Mouse (Mus musculus): ENCODE results near the gene Tapbp.

- no peak for TF ChIP-seq CTCF (conservative IDR thresholded peaks at IDR 0.05; ENCODE audit: insufficient read depth, insufficient read length, low read depth, low read length)
- TF ChIP-seq POLR2A (IDR thresholded peaks at IDR 0.05; ENCODE audit: low read depth, low read length) = no peak
These were observed 1.4 kb downstream of the Tapbp start for GRCm38 (mm10) chr17:33916847-33917655.

All from kidney, adult 2 months (tissue).